Mouse (Mus musculus): ENCODE measurements around the gene Tnip1.
"Not testable (repeated sequence)": the region's sequence is repeated elsewhere in the genome, so short reads cannot be mapped to it uniquely, and the experiment has no call there.

Tnip1 gene

DNA sequence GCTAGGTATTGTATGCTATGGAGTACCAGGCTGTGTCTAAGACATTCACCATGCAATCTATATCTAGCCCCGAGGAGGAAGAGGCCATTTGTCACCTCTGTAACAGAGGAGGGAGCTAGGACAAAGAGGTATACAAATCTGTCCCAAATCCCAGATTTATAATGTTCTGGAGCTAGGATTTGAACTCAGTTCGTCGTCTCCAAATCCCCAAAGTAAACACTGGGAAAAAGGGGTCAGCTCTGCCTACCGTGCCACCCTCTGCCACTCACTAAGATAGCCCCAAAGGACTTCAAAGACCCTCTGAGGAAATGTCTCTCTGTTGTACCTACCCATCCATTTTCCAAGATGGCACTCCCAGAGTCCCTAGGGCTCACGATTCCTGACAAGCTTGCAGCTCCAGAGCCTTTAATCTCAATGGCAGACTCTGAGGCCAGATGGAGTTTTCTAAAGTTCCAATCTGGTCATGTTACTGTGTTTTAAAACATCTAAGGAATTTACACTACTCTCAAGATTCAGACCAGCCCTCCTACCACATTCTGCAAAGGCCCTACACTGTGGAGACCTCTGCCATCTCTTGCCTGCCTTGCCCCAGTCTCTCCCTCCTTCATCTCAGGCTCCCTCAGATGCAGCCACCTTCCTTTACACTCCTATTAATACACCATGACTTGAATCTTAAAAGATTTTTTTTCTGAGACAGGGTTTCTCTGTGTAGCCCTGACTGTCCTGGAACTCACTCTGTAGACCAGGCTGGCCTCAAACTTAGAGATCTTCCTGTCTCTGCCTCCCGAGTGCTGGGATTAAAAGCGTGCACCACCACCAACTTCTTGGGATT is 50.8 kb downstream of the Tnip1 start:
- DNase-seq (ENCODE audit: extremely low spot score, low read depth, low spot score), result no peak

DNA sequence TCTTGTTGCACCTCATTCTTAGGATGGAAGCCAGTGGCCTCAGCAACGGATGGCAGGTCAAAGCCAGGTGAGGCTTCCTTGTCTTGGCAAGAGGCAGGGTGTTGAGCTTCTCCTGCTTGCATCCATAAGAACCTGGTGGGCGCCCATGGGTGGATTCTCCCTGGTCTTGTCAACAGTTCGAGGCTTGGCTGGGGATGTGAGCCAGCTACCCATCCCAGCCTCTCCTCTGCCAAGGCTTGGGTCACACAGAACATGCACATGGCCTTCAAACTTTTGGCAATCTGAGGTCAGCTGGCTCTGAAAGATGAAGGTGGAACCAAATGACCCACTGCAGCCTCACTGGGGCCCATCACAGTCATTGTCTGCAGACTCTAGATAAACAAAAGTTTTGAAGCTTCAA is 51.5 kb downstream of the Tnip1 start:
- DNase-seq (ENCODE audit: extremely low spot score, low read depth, low spot score), result no peak

DNA sequence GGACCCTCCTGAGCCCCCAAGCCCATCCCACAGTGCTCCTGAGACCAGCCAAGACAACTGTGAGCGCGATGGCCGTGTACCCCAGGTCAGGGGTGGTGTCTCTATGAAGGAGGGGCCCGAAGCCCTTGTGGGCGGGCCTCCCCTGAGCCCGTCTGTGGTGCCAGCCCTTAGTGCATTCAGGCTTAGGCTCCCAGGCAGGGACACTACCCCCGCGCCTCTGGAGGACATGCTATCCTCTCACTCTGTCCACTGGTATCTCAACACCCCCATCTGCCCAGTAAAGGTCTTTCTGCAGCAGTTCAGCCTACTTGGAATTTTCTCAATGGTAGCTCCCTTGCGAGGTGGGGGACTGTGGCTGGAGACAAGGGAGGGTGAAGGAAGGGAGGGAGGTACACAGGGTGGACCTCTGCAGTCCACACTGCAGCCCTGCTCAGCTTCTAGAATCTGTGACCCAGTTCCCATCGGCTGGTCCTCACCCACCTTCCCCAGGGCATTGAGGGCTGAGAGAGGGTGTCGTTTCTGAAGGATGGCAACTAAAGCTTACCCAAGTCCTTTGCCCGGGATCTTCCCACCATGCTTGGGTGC is 52.5 kb downstream of the Tnip1 start:
- DNase-seq (ENCODE audit: extremely low spot score, low read depth, low spot score), result no peak

DNA sequence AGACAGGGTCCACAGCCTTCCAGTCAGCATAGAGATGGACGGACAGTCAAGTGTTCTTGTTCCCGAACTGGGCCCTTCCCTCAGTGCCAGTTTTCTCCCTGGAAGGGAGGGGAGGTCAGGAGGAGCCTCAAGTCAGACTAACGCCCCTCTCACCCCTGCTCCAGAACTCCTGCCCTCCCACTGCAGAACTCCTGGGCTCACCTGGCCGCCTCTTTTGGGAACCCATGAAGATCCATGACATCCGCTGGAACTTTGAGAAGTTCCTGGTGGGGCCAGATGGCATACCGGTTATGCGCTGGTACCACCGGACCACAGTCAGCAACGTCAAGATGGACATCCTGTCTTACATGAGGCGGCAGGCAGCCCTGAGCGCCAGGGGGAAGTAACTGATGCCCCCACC is 53.4 kb downstream of the Tnip1 start:
- DNase-seq (ENCODE audit: extremely low spot score, low read depth, low spot score), result no peak

DNA sequence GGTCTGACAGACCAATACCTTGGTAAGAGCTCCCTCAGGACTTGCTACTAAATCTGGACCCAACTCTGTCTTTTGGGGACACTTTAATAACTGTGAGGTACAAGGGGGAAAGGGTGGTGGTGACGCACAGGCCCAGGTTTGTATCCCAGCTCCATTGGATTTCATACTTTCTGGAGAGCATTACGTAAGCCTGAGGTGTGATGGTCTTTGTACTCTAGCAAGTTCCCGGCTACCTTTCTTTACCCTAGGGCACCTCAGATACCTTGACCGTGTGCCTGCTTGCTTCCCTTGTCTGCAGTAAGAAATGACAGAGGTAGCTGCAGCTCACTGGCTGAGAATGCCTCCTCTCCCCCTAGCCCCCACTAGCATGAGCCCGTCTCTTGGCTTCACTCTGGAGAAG is 55.5 kb downstream of the Tnip1 start:
- DNase-seq (ENCODE audit: extremely low spot score, low read depth, low spot score), result no peak

DNA sequence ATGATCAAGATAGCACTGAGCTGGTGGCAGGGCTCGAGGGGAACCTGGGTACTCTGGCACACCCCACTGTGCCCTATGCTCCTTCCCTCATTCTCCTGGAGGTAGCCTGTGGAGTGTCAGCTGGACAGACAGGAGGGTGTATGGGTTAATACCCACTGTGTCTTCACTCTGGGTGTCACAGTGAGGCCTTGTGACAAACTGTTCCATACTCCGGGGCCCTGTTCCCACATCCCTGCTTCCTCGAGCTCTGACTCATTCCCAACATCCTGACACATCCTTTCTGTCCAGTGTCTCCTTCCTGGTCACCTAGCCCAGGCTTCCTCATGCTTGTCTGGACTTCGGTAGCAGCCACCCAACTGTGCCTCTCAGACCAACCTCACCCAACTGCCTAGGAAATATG is 56.3 kb downstream of the Tnip1 start:
- no peak for DNase-seq (ENCODE audit: extremely low spot score, low read depth, low spot score)

DNA sequence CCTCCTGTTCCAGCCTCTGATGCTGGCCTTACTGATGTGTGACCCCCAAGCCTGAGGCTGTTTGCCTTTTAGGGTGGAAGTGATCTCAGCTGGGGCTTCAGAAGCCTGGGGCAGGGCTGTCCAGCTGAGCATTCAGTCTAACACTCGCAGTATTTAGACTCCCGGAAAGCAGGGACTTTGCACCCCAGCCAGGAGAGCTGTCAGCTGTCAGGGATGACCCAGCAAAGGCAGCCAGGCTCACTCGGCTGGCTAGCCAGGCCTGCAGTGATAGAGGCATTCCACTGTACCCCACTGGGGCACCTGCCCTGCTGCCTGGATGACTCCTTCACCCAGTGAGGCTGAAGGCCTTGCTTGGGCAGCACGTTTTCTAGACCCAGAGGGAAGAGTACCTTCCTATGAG is 56.8 kb downstream of the Tnip1 start:
- DNase-seq (ENCODE audit: extremely low spot score, low read depth, low spot score), result no peak

DNA sequence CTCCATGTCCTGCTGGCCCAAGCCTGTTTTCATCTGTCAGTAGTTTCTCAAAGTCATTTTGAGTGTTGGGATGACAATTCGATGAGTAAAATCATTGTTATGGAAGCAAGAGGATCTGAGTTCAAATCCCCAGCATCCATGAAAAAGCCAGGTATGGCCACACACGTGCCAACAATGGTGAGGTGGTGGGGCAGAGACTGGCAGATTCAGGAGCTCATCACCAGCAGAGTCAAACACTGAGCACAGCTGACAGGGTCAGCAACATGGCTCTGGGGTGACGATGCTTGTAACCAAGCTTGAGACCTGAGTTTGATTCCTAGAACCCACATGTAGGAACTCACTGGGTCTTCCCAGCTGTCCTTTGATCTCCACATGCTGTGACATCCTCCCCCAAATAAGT is 57.6 kb downstream of the Tnip1 start:
- DNase-seq (ENCODE audit: extremely low spot score, low read depth, low spot score), result no peak

DNA sequence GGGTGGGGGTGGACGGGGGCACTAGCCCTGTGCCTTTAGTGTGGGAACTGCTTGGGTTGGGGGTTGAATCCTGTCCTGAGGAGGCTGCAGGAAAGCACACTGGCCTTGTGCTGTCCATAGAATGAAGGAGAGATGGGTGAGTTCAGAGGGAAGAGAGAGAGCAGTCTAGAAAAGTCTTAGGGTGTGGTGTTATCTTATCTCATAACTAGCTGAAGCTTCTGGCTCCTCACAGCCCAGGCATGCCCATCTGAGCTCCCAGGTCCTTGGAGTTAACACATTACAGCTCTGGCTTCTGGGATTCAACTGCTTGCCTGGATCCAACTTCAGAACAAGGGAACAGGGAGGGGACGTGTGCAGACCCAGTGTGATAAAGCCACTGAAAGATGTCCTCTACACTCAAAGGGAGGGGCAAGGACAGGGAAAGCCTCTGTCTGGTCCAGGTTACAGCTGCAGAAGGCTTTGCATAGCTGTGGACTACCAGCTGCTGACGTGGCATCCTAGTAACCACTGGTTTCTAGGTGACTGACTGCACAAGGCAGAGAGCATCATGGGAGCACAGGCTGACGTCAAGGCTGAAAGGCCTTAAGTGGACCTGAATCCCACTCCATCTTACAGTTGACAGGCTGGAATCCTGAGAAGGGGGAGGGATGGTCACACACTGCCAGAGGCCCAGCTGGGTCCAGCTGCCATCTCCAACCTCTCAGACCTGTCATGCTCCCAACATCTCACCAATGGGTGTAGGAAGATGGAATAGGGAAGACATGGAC is 58.6 kb downstream of the Tnip1 start:
- DNase-seq (ENCODE audit: extremely low spot score, low read depth, low spot score), result no peak

DNA sequence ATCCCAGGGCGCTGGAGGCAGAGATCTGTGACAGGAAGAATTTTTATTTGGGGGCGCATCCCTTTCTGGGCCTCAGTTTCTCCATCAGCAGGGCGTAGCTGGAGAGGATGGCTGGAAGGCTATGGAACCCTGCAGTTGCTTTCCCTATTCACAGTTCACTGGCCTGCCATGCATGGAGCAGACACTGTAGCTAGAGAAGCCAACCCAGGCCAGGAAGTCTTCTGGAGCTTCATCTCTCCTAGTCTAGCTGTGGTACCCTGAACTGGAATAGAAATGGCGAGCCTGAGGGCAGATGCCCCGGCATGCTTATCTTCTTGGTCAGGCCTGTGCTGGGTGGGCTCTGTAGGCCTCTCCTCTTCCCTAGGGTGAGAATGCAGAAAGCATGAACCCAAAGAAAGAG is 59.4 kb downstream of the Tnip1 start:
- DNase-seq (ENCODE audit: extremely low spot score, low read depth, low spot score), result no peak

DNA sequence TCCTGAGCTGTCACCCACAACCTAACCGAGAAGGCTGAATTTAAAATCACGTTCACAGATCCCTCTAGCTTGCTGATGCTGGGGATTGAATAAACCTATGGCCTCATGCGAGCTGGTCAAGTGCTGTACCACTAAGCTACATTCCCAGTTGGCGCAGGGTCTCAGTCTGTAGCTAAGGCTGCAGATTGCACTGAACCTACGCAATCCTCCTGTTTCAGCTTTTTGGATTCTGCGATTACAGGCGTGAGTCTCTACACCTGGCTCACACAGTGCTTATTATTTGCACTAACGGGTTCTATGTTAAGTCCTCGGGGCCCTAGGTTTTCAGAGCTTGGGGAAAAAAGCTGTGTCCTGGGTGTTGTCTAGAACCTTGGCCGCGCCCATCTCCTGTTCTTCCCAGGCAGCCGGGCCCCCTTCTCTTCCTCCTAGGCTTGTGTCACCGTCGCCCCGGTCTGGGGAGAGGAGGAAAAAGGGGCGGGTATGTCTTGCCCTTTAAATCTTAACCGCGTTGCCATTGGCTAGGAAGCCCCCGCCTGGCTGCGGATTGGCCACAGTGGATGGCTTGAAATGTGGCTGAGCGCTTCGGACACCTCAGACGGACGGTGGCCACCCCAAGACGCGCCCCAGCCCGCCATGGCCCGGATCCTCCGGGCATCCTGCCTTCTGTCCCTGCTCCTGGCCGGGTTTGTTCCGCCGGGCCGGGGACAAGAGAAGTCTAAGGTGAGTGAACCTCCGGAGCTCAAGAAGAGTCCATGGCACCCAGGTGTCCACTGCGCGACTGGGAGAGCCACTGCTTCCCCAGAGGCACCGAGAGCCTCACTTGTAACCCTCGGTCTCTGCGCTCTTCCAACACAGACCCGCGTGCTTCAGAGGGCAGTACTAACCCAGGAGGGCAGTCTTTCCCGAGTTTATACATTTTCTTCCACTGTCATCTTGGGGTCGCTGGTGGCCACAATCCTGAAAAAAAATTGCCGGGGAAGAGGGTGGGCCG is 60.1 kb downstream of the Tnip1 start, which contains the start of gene Gpx3:
TSS of gene Gpx3 (plus strand) at position 121 of the 991 bp plus-strand sequence.
- DNase-seq (ENCODE audit: extremely low spot score, low read depth, low spot score), result no peak

DNA sequence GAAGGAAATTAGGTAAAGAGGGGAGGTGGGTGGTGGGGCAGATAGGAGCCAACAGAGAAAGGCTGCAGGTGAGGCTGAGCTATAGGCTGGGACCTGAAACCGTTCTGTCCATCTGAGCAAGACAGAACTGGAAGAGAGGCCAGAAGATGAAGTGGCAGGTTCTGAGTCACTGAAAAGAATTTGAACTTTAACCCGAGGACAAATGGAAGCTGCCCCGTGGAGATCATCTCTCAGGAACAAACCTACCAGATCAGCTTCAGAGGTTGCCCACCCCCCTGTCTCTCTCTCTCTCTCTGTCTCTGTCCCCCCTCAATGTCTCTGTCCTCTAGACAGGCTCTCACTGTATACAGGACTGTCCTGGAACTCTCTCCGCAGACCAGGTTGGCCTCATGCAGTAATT is 63.1 kb downstream of the Tnip1 start:
- no peak for DNase-seq (ENCODE audit: extremely low spot score, low read depth, low spot score)

DNA sequence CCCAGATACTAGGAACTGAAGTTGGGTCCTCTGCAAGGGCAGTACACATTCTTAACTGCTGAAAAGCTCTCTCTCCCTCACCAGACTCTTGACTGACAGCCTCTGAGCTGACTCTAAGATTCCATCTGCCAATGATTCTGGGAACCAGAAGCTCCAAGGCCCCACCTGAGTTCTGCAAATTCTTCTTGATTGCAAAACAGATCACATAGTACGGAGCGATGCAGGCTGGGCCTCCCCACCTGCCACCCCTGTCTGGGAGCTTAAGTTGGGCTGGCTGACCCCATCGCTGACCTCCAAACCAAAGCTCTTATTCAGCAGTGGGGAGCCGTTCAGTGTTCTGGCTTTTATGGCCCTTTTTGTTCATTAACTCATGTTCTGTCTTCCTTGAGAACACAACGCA is 65.2 kb downstream of the Tnip1 start:
- DNase-seq (ENCODE audit: extremely low spot score, low read depth, low spot score), result no peak

DNA sequence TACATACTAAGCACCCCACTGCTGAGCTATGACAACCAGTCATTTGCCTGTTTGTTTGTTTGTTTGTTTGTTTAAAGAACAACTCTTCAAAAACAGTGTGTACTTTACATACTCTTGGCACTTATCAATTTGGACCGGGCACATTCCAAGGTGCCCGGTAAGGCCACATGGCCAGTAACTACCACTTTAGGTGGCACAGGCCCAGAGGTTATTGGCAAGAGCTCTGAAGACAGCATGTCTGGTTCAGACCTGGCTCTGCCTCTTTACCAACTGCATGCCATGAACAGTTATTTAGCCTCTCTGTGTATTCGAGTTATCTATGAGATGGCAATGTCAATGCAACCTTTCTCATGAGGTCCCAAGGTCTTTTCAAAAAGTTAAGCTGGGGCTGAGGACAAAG is 66.1 kb downstream of the Tnip1 start:
- DNase-seq (ENCODE audit: extremely low spot score, low read depth, low spot score), result not testable (repeated sequence)

DNA sequence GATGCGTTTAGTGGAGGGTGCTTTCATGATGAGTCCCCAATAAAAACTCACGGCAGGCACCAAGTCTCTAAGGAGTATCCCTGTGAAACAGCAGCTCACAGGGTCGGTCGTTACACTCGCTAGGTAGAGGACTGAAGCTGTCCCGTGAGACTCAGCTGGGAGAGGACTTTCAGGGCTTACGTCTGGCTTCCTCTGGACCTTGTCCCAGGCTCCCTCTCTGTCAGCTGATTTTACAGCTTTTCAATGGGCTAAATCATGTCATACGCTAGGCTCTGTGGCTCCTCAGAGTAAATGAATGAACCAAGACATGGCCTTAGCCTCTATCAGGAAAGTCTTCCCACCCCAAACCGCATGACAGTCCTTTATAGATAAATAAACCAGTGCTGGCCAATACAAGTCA is 68.1 kb downstream of the Tnip1 start:
- DNase-seq (ENCODE audit: extremely low spot score, low read depth, low spot score), result no peak

DNA sequence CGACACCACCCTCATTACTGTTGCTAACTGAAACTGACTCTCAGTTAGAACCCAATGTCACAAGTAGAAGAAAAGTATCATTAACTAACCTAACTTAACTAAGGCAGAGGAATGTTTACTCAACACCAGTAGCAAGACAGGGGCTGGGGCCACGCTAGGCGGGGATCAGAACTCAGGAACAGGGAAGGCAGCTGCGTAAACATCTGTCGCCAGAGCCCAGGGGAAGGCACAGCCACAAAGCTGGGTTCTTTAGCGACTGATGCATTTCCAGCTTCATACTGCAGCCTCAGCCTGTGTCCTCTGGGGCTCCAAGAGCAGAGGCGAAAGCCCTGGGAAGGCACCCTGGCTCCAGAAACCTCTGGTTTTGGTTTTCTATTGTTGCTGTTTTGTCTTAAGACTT is 70.6 kb downstream of the Tnip1 start:
- DNase-seq (ENCODE audit: extremely low spot score, low read depth, low spot score), result no peak

DNA sequence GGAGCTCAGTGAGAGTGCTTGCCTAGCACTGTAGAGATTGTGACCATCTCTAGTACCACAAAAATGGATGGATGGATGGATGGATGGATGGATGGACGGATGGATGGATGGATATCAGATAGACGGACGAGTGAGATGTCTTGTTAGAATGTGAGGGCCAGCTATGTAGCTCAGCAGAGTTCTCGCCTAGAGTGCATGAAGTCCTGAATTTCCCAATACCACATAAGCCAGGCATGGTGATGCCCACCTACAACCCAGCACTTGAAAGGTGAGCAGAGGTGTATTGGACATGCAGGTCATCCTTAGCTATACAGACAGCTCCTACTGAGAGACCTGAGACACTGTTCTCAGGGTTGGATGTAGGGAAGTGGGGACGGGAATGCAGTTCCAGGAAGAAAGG is 71.4 kb downstream of the Tnip1 start:
- no peak for DNase-seq (ENCODE audit: extremely low spot score, low read depth, low spot score)

DNA sequence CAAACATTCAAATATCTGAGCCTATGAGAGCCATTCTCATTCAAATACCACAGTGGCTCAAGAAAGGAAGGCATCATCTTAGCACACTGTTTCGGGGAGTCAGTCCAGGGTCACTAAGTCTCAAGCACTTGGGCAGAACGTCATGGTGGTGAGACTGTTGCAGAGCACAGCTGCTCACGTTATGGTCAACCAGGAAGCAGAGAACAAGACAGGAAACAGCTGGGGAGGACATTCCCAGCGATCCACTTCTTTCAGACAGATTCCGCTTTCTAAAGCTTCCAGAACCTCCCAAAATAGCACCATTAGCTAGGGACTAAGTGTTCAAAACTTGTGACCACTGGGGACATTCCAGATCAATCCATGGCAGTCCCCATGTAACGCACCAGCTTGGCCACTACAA is 74.8 kb downstream of the Tnip1 start:
- no peak for DNase-seq (ENCODE audit: extremely low spot score, low read depth, low spot score)

DNA sequence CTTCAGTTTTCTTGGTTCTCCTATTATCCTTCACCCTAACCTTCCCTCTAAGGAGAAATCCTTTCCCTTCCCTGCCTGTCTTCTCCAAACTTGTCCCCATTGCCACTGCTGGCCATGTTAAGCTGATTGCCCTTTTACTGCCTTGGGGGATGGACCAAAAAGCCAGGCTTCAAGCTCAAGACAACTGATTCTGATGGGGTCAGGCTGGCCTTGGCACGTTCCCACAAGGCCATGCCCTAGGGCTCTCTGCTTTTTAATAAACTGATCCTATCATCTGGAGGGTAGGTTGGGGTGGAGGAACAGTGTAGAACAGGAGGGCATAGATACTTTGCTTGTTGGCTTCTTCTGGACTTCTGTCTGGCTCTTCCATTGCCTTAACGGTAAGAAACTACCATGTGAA is 77.3 kb downstream of the Tnip1 start:
- no peak for DNase-seq (ENCODE audit: extremely low spot score, low read depth, low spot score)

DNA sequence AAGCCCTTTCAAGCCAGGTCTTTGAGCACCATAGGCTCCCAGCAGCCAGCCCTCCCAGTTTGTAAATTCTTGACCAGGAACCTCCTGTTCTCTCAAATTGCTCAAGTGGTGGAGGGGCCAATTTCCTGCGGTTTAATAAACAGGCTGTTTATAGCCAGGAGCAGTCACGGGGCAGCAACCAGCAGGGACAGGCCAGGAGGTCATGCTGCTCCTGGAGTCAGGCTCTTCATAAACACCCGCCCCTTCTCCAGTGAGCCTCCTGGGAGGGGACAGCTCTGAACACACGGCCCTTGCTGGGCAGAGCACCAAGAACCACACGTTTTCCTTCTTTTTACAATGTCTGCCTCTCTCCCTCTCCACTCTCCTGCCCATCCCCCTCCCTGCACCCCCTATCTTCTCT is 77.8 kb downstream of the Tnip1 start:
- DNase-seq (ENCODE audit: extremely low spot score, low read depth, low spot score), result no peak

Measured in hindlimb bud, embryonic 11.5 days (tissue).